Mouse (Mus musculus) ES-Bruce4 (cell line): ENCODE measurements around the gene Capns2. TPM values are rescaled to one million over a fixed set of nuclear protein-coding genes. Genes with fewer than 3 reads are reported as not detected.
"Not testable (repeated sequence)": the region's sequence is repeated elsewhere in the genome, so short reads cannot be mapped to it uniquely, and the experiment has no call there.

Experiments used
- H3K27ac ChIP-seq: 2 replicates; pipeline ENCODE4 v1.5.1; 2012; ENCODE audit warnings: low read length, inconsistent platforms; ENCODE audit not compliant: insufficient read depth
- H3K27me3 ChIP-seq: 2 replicates; pipeline ENCODE4 v1.6.1; 2012; ENCODE audit warnings: mild to moderate bottlenecking, low read length, inconsistent platforms; ENCODE audit not compliant: control insufficient read depth, poor library complexity, insufficient read depth, severe bottlenecking
- H3K36me3 ChIP-seq: 2 replicates; pipeline ENCODE4 v1.6.1; 2012; ENCODE audit warnings: inconsistent platforms, mild to moderate bottlenecking, low read length, moderate library complexity; ENCODE audit not compliant: control insufficient read depth, poor library complexity, insufficient read depth, severe bottlenecking
- H3K4me1 ChIP-seq: one replicate; pipeline ENCODE4 v1.8.1; 2011; ENCODE audit warnings: low read length; ENCODE audit not compliant: control insufficient read depth, insufficient read depth
- H3K4me3 ChIP-seq: 2 replicates; pipeline ENCODE4 v1.5.1; 2011; ENCODE audit warnings: low read depth, mild to moderate bottlenecking, low read length
- H3K9ac ChIP-seq: 2 replicates; pipeline ENCODE4 v1.6.1; 2012; ENCODE audit warnings: low read depth, mild to moderate bottlenecking, inconsistent platforms; ENCODE audit not compliant: poor library complexity, severe bottlenecking
- H3K9me3 ChIP-seq: replicated peaks from 2 replicates; pipeline ENCODE4 v1.6.1; 2012; ENCODE audit warnings: mild to moderate bottlenecking, low read length, inconsistent platforms; ENCODE audit not compliant: control insufficient read depth, poor library complexity, insufficient read depth, severe bottlenecking
- CTCF ChIP-seq: IDR thresholded peaks from one replicate; pipeline ENCODE4 v1.8.1; 2011; ENCODE audit warnings: low read depth, low read length
- EP300 ChIP-seq: IDR thresholded peaks from 2 replicates; pipeline ENCODE4 v1.6.1; 2011; ENCODE audit warnings: low read depth, low read length; ENCODE audit not compliant: insufficient read depth
- POLR2A ChIP-seq: IDR thresholded peaks from one replicate; pipeline ENCODE4 v1.8.1; 2011; ENCODE audit warnings: low read length; ENCODE audit not compliant: insufficient read depth
- polyA plus RNA-seq: library from polyadenylated mRNA; stranded (reverse); fragments of >200 nt; gene quantifications from 2 replicates; pipeline ENCODE4 v1.2.4, GENCODE M21; 2011; ENCODE audit warnings: low read depth; ENCODE audit not compliant: missing spikeins, insufficient read depth, insufficient read length

The Capns2 gene
- polyA plus RNA-seq, 1 experiment, result 0.81 TPM

GRCm38 (mm10) chr8:92883771-92884170, 17.4 kb upstream of the Capns2 start:
- Histone ChIP-seq H3K9ac (no peak overlapping the region), H3K4me3 (no peak overlapping the region), H3K36me3 (no peaks in the 10 kb centered on the region), H3K27ac (no peak overlapping the region), H3K27me3 (no peaks in the 10 kb centered on the region), H3K9me3 (no peaks in the 10 kb centered on the region), H3K4me1 (no peaks in the 10 kb centered on the region)
- TF ChIP-seq POLR2A (no peak), CTCF (no peak), EP300 (no peak)

- not testable (repeated sequence) for H3K36me3 ChIP-seq, H3K4me3 ChIP-seq, H3K9ac ChIP-seq, H3K4me1 ChIP-seq, H3K27me3 ChIP-seq, H3K9me3 ChIP-seq, H3K27ac ChIP-seq
These were observed 9.0 kb upstream of the Capns2 start for GRCm38 (mm10) chr8:92892216-92892615.

GRCm38 (mm10) chr8:92893870-92894269, 7.3 kb upstream of the Capns2 start:
- TF ChIP-seq POLR2A, result no peak
- TF ChIP-seq CTCF, result no peak
- TF ChIP-seq EP300, result no peak
- Histone ChIP-seq H3K27me3 (no peaks in the 10 kb centered on the region), H3K27ac (no peak overlapping the region), H3K36me3 (no peaks in the 10 kb centered on the region), H3K4me3 (no peak overlapping the region), H3K9ac (no peak overlapping the region), H3K9me3 (no peaks in the 10 kb centered on the region), H3K4me1 (peaks cover 1% of the 10 kb centered on the region)

DNA sequence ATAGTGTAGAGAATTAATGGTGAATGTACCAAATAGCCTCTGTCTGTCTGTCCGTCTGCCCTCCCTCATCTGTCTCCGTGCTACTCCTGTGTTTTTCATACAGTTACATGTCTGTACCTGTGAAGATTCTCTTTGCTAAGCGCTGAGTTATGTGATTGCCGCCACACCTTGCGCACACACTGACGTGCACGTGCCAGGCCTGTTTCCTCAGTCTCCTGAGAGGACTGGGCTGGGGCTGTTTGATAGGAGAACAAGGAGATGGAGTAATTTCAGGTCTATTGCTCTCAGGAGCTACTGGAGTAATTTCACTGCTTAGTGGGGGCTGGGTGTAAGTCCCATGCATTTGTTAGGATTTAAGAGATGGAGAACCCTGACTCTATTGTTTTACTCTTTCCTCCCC, 6.2 kb upstream of the Capns2 start:
- H3K27ac ChIP-seq, result no peak overlapping the region
- no peak for TF ChIP-seq EP300
- no peak for TF ChIP-seq POLR2A
- TF ChIP-seq CTCF, result no peak
- no peaks in the 10 kb centered on the region for H3K27me3 ChIP-seq
- no peaks in the 10 kb centered on the region for H3K36me3 ChIP-seq
- peaks cover 1% of the 10 kb centered on the region for H3K4me1 ChIP-seq
- H3K4me3 ChIP-seq, result no peak overlapping the region
- no peaks in the 10 kb centered on the region for H3K9me3 ChIP-seq
- no peak overlapping the region for H3K9ac ChIP-seq

GRCm38 (mm10) chr8:92896056-92896455, 5.2 kb upstream of the Capns2 start:
- Histone ChIP-seq H3K27me3 (no peaks in the 10 kb centered on the region), H3K36me3 (no peaks in the 10 kb centered on the region), H3K27ac (no peak overlapping the region), H3K4me3 (no peak overlapping the region), H3K9ac (no peak overlapping the region), H3K4me1 (peaks cover 1% of the 10 kb centered on the region), H3K9me3 (no peaks in the 10 kb centered on the region)
- TF ChIP-seq CTCF (peak; percentile 5), POLR2A (no peak)

GRCm38 (mm10) chr8:92896611-92897010, 4.6 kb upstream of the Capns2 start:
- no peak overlapping the region for H3K9ac ChIP-seq
- no peak for TF ChIP-seq EP300
- no peak for TF ChIP-seq POLR2A
- no peak for TF ChIP-seq CTCF

DNA sequence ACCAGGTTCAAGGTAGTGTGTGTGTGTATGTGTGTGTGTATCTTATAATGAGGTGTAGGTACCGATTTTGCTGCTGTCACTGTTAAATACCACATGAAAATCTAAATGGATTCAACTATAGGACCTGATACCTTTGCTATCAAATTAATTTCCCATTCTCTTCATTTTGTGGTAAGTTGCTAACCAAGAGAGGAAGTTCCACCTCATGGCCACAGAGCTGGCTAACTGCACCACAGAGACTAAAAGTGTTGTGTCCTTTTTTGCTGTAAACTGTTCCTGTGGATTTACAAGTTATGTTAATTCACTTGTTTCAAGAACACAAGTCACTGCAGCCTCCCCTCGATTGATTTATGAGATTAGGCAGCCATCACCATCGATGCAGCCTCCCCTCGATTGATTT, 3.4 kb upstream of the Capns2 start:
- no peak for TF ChIP-seq EP300
- no peak for TF ChIP-seq POLR2A
- TF ChIP-seq CTCF, result no peak

More at GRCm38 (mm10) chr8:92896611-92897010, 4.6 kb upstream of the Capns2 start:
- Histone ChIP-seq H3K9me3 (no peaks in the 10 kb centered on the region), H3K36me3 (no peaks in the 10 kb centered on the region), H3K4me3 (no peak overlapping the region), H3K27ac (no peak overlapping the region), H3K27me3 (no peaks in the 10 kb centered on the region), H3K4me1 (peaks cover 1% of the 10 kb centered on the region)

More for the DNA sequence above, 3.4 kb upstream of the Capns2 start:
- Histone ChIP-seq H3K27ac (no peak overlapping the region), H3K27me3 (no peaks in the 10 kb centered on the region), H3K36me3 (no peaks in the 10 kb centered on the region), H3K9ac (no peak overlapping the region), H3K4me3 (no peak overlapping the region), H3K9me3 (no peaks in the 10 kb centered on the region), H3K4me1 (no peaks in the 10 kb centered on the region)
